Mouse (Mus musculus): ENCODE measurements at regions not wholly inside any gene's neighbourhood (a gene's known extent, or its start where the extent isn't known, plus 50 kb on each side); places are given as distances from the start of the nearest gene placed in this dataset.
"Not testable (repeated sequence)": the region's sequence is repeated elsewhere in the genome, so short reads cannot be mapped to it uniquely, and the experiment has no call there.

- intact Hi-C loops (cut with DNase I) = no loop called here
Observed at GRCm38 (mm10) chr9:81312047-81312446, 321.6 kb downstream of the Htr1b start.

GRCm38 (mm10) chr9:81308532-81309191 is 325.0 kb downstream of the Htr1b start:
- intact Hi-C loops (cut with DNase I) = no loop called here

- intact Hi-C loops (cut with DNase I) = no loop called here
Observed at GRCm38 (mm10) chr9:81305437-81306046, 328.1 kb downstream of the Htr1b start.

GRCm38 (mm10) chr9:81275751-81276150 is 357.9 kb downstream of the Htr1b start:
- intact Hi-C loops (cut with DNase I) = no loop called here

GRCm38 (mm10) chr9:81275336-81275735 is 358.3 kb downstream of the Htr1b start:
- intact Hi-C loops (cut with DNase I) = no loop called here

GRCm38 (mm10) chr9:81224957-81225356 is 408.7 kb downstream of the Htr1b start:
- intact Hi-C loops (cut with DNase I) = not testable (repeated sequence)

- intact Hi-C loops (cut with DNase I) = loop anchor here (5.0 kb wide), 1 partner anchor 176 kb away; no protein-coding TSS in a partner anchor
Observed at GRCm38 (mm10) chr9:81217938-81218337, 415.7 kb downstream of the Htr1b start.

- intact Hi-C loops (cut with DNase I) = loop anchor here (5.0 kb wide), 1 partner anchor 173 kb away; no protein-coding TSS in a partner anchor
Observed at GRCm38 (mm10) chr9:81215601-81216141, 418.0 kb downstream of the Htr1b start.

GRCm38 (mm10) chr9:81214692-81215091 is 418.9 kb downstream of the Htr1b start:
- intact Hi-C loops (cut with DNase I) = loop anchor here (5.0 kb wide), 1 partner anchor 172 kb away; no protein-coding TSS in a partner anchor

- intact Hi-C loops (cut with DNase I) = no loop called here
Observed at GRCm38 (mm10) chr9:81192643-81193042, 441.0 kb downstream of the Htr1b start.

Data from adrenal gland (tissue).